Mouse (Mus musculus): ENCODE data around the gene Stard3.
"Not testable (repeated sequence)": the region's sequence is repeated elsewhere in the genome, so short reads cannot be mapped to it uniquely, and the experiment has no call there.

Stard3 gene

DNA sequence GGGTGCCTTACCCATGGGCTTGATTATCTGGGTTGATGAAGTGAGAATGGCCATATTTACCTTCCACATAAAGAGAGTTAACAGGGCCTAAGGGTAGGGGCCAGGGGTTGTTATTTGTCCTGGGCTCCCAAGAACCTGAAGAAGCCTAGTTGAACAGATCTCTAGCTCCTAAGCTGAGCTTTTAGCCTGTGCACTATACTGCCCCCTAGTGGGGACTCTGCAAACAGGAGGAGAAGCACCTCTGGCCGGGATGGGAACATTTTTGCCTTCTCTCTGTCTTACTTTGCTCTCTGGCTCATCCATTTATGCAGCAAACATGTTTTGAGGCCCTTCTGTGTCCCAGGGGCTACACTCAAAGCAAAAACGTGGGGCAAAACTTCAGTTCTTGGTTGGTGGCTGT, 14.2 kb downstream of the Stard3 start:
- peak; percentile 81 for DNase-seq (ENCODE audit: low read depth, low spot score)

DNA sequence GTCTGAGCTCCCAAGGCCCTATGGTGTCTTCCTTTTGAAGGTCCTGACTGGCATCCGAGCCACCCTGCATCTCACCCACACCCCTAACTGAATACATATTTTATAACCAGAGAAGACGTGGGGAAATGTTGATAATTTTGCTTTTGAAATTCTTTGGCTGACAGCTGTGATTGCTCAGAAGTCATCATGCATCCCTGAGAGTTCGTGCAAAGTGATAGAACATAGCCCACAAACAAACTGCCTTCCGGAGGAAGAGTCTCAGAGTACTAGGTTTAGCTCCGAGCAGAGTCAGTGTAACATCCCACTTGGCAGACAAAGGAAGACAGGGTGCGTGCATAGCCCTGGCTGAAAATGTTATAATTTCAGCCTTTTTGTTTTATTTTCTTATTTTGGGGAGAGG, 15.1 kb downstream of the Stard3 start:
- no peak for DNase-seq (ENCODE audit: low read depth, low spot score)

DNA sequence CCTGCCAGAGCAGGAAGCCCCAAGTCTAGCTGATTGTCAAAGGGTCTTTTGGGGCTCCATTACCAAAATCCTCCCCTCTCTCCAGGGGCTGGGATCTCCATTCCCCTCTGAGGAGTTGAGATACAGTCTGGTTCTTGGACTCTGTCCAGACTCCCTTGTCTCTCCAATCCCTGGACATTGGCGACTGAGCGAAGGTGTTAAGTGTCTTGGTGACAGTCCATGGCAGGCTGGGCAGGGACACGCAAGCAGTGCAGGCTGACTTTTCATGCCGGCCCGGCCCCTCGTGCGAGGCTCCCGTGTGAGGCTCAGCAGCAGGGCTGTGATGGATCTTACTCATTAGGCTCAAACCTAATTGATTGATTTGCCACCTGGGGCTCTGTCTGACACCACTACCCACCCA, 16.1 kb downstream of the Stard3 start:
- DNase-seq (ENCODE audit: low read depth, low spot score), result no peak

DNA sequence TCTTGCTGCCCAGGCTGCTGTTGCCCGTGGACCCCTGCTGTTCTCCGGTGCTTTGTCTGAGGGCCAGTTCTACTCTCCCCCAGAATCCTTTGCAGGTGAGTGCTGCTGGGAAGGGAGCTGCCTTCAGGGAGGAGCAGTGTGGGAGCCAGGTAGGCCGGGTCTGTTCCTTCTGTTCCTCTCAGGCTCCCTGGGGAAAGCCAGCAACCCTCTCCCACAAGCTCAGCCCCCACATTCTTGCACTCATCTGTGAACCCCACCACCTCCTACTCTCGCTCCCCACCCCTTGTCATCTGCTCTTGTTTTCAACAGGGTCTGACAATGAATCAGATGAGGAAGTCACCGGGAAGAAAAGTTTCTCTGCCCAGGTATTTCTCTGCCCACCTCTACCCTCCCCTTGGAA, 18.6 kb downstream of the Stard3 start:
- no peak for DNase-seq (ENCODE audit: low read depth, low spot score)

DNA sequence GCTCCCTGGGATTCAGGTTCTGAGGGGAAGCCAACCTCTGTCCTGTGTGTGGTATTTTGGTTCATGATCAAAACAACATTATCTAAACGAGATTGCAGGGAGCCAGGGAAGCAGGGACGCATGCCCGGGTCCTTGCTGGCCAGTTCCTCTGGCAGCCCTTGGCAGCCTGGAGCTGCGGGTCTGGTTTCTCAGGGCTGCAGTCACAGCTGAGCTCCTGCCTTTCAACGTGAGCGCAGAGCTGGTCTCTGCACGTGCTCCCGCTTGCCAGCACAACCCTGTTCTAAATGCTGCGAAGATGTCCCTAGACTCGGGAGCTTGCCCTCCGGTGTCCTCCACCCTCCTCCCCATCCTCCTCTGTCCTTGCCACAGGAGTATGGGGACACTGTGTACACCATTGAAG, 19.6 kb downstream of the Stard3 start:
- no peak for DNase-seq (ENCODE audit: low read depth, low spot score)

DNA sequence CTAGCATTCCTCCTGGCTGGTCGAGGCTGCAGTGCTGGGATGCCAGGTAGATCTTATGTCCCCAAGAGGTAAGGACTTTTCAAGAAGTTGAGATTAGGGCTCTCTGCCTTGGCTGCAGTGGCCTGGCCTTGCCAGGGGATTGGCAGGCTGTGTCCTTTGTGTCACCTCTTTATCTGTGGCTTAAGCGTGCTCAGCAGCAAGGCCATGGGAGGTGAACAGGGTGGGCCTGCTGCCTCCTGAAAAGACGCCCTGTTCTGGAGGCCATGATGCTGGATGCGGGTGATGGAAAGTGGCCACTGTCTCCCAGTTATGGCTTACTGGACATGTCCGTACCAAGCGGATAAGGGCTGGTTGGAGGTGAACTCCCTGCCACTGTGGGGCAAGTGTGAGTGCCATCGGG, 21.2 kb downstream of the Stard3 start:
- DNase-seq (ENCODE audit: low read depth, low spot score), result no peak

DNA sequence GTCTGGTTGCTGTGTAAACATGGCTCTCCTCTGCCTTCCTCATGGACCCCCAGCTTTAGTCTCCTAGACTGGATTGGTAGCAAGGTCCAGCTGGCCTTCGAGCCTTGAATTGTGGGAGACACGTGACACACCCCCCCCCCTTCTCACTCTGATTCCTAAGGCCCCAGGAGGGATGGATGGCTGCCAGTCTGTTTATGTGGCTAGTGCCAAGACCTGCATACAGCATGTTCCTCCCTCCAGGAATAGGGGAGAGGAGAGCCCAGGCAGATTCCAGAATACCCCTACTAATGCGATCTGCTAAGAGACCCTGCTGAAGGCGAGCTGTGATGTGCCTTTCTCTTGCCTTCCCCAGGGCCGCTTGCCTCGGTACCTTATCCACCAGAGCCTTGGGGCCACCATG, 21.9 kb downstream of the Stard3 start:
- DNase-seq (ENCODE audit: low read depth, low spot score), result no peak

DNA sequence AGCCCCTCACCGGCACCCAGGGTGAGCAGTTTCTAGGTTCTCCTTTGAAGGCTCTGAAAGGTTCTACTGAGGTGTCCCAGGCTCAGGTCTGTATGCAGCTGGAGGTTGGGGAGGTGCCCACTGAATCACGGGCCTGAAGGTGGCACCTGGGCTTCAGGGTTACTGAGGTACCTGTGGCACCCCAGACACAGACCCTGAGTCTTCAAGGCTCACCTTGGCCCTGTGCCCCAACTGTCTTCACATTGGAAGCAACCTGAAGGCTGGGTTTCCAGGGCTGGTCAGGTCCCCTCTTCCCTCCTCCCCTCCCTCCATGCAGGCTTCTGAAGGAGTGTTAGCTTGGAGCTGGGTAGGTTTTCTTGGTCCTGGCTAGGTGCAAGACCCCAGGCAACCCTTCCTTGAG, 23.5 kb downstream of the Stard3 start:
- DNase-seq (ENCODE audit: low read depth, low spot score), result no peak

DNA sequence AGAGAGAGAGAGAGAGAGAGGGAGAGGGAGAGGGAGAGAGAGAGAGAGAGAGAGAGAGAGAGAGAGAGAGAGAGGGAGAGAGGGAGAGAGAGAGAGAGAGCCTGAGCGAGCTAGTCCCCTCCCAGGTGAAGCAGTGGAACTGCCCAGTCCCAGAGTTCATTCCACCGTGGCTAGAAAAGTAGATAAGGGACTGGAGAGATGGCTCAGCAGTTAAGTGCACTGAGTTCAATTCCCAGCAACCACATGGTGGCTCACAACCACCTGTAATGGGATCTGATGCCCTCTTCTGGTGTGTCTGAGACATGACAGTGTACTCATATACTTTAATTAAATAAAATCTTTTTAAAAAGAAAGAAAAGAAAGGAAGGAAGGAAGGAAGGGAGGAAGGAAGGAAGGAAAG, 24.2 kb downstream of the Stard3 start:
- DNase-seq (ENCODE audit: low read depth, low spot score), result not testable (repeated sequence)

DNA sequence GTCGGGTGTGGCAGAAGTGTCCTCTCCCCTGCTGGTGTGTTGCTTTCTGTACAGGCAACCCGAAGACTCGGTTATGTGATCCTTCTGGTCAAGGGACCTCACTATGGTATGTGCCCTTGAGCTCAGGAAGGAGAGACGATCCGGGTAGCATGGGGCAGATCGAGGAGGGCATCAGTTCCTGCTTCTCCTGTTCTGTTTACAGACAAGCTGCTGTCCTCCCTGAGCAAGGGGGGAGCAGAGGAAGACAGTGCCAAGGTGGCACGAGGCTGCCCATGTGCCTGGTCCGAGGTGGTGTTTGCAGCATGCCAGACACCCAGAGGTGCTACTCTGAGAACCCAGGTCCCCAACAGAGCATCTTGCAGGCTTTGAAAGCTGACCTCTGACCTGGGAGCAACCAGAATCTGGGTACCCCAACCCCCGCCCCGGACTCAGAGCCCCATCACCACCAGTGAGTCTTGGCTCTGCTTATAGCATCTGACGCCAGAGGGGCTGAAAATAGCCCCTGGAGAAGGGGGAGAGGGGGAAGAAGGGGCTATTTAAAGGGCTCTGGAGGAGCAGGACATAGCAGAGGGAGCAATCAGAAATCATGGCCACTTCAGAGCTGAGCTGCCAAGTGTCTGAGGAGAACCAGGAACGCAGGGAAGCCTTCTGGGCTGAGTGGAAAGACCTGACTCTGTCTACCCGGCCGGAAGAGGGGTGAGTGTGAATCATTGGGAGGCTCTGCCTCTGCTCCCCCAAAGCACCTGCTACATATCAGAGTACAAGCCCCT, 25.3 kb downstream of the Stard3 start, which contains the start of gene Tcap:
TSS of gene Tcap (plus strand) at position 551 of the 770 bp plus-strand sequence.
- DNase-seq (ENCODE audit: low read depth, low spot score), result no peak

DNA sequence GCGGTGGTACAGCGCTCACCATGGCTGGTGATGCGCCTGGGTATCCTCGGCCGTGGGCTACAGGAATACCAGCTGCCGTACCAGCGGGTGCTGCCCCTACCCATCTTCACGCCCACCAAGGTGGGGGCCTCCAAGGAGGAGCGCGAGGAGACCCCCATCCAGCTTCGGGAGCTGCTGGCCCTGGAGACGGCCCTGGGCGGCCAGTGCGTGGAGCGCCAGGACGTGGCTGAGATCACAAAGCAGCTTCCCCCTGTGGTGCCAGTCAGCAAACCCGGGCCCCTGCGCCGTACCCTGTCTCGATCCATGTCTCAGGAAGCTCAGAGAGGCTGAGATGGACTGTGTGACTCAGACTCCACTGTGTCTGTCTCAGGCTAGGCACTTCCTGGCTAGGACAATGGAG, 26.0 kb downstream of the Stard3 start:
- DNase-seq (ENCODE audit: low read depth, low spot score), result no peak

DNA sequence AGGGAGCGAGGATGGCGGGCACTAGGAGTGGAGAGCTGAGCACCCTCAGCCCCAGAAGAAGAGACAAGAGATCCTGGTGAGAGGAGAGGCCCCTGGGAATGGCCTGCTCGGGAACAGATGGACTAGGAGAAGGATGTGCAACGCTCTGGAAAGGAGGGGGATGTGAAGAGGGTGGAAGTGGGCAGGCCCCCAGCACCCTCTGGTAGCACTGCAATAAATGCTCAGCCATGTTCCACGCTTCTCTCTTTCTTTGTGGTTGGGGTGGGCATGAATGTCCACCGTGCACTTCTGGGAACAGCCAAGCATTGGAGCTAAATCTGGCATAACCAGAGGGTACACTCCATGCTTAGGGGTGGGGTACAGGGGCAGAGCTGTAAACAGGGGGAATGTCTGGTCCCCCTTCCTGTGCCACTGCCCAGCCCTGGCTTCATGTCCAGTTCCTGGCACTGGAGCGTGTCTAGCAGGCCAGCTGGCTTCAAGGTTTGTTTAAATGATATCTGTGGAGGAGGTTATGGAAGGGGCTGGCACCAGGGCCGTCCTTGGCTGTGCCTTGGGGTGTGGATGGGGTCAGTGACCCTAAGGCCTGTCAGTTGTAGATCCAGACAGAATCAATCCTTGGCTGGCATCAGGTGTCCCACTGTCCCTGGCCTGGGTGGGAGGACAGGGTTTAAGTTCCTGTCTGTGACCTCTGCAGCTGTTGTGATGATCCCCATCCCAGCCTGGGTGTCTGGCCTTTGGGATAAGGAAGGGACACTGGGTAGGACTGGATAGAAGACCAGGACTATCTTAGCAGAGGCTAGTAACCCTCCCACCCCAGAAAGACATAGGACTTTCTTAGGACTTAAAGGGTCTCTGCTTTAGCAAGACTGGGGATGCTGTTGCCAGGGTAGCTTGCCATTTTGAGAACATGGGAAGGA, 26.8 kb downstream of the Stard3 start:
- DNase-seq (ENCODE audit: low read depth, low spot score), result no peak

DNA sequence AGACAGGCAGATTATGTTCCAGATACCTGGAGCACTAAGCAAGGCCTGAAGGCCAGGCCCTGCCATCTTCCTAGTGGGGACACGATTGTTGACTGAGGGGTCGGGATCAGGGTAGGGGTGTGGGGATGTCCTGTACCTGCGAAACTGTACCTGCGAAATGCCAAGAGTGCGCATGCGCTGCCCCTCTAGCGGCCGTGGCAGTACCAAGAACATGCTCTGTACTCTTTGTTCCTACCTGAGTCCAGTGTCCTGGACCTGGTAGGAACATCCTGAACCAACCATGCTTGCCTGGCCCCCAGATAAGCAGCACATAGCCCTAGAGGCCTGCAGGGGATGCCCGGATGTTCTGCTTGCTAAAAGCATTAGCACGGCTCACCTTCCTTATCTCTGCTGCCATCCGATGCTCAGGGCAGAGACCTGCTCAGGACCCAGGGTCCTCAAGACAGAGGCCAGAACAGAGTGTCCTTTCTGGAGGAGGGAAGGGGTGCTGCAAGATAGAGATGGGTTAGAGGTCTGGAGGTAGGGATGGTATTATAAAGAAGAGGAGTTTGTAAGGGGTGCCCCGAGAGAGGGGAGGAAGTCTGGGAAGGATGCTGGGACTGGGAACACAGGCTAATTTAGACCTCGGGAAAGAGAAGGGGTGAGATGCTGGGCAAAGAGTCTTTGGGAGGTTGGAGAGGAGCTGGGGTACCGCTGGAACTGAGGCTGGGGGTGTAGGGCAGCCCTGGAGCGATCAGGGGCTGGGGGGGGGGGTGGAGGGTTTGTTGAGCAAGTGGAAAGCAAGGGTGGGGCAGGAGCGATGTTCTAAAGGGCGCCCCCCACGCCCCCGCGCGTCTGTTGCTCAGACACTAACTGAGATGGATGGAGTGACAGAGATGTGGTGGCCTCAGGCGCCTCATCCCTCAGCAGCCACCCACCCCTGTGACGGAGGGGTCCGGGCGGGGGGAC, 27.7 kb downstream of the Stard3 start, which contains the start of gene Pnmt:
TSS of gene Pnmt (plus strand) at position 813 of the 948 bp plus-strand sequence.
- no peak for DNase-seq (ENCODE audit: low read depth, low spot score)

DNA sequence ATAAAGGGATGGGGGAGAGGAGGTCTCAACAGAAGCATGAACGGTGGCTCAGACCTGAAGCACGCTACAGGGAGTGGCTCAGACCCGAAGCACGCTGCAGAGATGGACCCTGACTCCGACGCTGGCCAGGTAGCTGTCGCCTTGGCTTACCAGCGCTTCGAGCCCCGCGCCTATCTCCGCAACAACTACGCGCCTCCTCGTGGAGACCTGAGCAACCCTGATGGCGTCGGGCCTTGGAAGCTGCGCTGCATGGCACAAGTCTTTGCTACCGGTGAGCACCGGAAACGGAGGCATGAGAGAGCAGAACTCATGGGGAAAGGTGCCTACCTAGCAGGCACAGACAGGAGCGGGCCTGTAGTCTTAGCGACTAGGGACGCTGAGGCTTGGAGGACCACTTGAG, 28.4 kb downstream of the Stard3 start:
- DNase-seq (ENCODE audit: low read depth, low spot score), result peak; percentile 35

DNA sequence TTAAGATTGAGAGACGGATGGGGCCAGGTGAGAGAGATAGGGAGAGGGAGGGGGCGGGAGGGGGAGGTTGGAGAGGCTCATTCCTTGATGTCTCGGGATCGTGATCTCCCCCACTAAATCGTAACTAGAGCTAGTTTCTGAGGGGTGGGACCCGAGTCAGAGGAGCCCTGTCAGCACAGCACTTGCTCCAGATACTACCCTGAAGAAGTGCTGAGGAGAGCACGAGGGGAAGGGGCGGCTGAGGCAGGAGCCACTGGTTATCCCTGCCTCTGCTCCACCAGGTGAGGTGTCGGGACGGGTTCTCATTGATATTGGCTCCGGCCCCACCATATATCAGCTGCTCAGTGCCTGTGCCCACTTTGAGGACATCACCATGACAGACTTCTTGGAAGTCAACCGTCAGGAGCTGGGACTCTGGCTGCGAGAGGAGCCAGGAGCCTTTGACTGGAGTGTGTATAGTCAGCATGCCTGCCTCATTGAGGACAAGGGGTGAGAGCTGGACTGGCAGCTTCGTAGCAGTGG, 28.9 kb downstream of the Stard3 start:
- no peak for DNase-seq (ENCODE audit: low read depth, low spot score)

DNA sequence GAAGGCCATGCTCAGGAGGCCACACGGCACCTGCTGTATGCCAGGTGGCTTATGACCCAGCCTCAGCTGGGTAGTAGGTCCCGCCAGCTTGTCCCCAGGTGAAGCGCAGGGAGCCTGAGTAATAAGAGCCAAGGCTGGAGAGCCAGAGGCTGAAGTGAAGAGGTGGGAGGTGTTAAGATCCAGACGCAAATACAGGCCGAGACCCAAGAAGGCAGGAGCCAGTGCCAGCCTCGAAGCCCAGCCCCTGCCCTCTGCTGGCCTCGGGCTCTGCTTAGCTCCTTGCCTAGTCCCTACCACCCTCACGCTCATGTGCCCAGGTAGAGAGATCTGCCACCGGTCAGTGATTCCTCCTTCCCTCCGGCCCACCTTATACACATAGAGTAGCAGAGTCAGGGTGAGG, 30.1 kb downstream of the Stard3 start:
- no peak for DNase-seq (ENCODE audit: low read depth, low spot score)

DNA sequence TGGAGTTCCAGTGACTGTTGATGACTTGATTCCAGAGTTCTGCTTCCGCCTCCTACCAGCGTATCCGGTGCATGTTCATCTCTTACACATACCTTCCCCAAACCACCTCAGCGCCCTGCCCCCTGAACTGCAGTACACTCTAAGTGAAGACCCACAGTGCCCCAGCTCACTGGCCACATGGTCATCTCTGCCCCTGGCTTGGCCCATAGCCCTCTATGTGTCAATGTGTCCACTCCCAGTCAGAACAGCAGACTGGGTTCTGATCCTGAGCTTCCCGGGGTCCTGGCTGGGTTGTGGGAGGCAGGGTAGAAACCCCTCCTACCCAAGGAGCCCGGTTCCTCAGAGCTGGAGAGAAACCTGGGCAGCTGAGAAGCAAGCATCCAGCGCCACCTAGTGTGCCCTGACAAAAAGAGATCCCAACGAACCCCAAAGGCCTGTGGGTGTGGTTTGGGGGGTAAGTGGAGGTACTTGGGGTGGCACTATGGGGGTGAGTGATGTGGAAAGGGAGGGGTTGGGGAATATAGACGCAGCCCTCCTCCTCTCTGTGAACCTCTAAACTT, 31.1 kb downstream of the Stard3 start:
- DNase-seq (ENCODE audit: low read depth, low spot score), result peak; percentile 60

DNA sequence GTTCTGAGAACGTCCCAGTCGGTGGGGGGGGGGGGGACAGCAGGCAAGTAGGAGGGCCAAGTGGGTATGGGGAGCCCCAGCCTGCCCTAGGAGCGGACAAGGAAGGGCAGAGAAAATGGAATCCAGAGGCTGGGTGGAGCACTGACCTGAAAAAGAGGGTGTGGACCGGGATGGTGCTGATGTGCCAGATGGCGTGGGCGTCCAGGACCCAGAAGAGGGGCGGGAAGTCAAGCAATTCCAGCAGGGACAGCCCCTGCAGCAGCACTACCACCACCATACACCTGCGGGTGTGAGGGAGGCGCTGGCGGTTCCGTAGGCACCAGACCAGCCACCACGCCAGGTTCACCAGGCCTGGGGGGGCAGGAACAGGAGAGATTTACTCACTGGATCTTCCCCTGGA, 32.0 kb downstream of the Stard3 start:
- DNase-seq (ENCODE audit: low read depth, low spot score), result no peak

DNA sequence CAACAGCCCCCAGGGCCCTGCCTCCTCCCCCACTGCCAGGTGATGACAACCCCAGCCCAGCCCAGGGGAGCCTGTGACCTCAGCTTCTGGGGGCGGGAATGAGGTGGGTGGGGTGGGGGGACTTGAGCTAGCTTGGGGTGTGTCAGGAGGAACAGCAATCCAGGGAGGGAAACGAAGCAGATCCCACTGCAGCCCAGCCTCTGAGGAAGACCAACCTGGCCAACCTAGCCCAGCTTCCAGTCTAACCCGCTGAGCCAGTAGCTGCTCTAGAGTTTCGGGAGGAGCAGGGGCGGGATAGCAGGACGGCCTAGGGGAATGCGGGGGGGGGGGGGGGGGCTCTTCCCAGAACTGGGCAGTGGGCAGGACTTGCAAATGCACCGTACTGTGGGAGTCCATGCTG, 33.9 kb downstream of the Stard3 start:
- no peak for DNase-seq (ENCODE audit: low read depth, low spot score)

DNA sequence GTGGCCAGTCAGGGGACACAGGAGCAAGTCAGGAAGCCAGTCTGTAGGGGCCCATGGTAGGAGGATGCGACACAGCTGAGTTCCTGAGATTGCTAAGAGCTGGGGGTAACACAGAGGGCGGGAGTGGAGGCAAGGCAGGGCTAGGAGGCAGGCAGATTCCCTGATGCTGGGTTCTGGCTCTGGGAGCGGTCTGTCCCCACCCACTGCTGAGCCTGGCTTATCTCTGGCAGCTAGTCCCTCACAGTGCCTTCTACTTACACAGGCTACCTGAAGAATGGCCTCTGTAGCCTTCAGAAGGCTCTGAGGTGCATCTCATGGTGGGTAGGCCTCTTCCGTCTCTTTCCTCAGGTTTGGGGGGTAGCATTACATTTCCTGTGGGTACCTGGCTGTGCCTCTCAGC, 34.5 kb downstream of the Stard3 start:
- no peak for DNase-seq (ENCODE audit: low read depth, low spot score)

DNA sequence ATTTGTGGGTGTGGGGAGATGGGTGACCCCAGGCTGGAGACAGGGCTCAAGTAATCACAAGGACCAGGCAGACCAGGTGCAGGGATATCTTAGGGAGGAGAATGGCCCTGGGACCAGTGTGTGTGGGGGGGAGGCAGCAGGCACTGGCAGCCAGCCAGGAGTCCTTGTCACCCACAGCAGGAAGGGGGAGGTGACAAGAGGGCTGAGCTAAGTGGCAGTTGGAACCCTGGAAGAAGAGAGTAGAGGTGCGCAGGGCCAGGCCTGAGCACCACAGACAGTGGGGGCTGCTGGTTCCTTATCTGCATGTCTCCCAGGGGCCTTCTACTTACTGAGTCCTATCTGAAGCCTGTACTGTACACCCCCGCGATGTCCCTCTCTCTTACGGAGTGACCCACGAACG, 35.1 kb downstream of the Stard3 start:
- DNase-seq (ENCODE audit: low read depth, low spot score), result no peak

Measured in R1 (cell line).